Mouse (Mus musculus): Measurements from ENCODE around the gene Gpc6. TPM values are rescaled to one million over a fixed set of nuclear protein-coding genes. Genes with fewer than 3 reads are reported as not detected.

Gpc6 gene
- total RNA-seq, 2 experiments from 2014 or later: 1.7 to 4.1 TPM

DNA sequence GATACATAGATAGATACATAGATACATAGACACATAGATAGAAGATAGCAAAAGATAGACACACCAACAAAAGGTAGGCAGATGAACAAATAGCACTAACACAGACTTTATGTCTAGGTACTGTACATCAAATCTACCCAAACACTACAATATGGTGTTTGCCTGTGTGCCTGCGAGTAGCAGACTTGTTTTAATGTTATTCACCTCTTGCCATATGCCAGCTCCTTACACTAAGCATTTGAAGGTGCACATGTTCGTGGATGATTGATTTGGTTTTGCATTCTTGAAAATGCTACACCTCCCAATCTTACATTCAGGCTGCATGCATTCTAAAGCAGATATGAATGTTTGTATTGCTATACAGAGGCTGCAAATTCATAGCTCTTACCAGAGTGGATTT, 680.6 kb downstream of the Gpc6 start:
- intact Hi-C loops (cut with DNase I): no loop called here
- no peak for DNase-seq
- TF ChIP-seq CTCF (IDR thresholded peaks at IDR 0.05): no peak
- no peak overlapping the region for H3K4me3 ChIP-seq
- H3K27ac ChIP-seq: no peak overlapping the region

DNA sequence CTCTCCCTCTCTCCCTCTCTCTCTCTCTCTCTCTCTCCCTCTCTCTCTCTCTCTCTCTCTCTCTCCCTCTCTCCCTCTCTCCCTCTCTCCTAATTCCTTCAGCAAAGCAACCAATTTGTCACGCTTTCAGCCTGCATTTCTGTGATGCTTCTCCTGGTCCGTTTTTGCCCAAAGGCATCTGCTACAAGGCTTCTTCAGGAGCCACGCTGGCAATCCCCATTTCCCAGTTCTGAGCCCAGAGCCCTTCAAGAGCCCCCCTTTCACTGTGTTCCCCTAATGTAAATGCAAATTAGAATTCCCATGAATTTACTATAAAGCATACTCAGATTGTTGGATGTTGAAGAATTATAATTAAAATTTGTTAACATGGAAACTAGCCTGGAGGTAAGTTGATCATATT, 686.0 kb downstream of the Gpc6 start:
- no peak for DNase-seq
- intact Hi-C loops (cut with DNase I): no loop called here
- H3K27ac ChIP-seq: no peak overlapping the region
- H3K4me3 ChIP-seq: no peak overlapping the region
- TF ChIP-seq CTCF (IDR thresholded peaks at IDR 0.05): no peak

DNA sequence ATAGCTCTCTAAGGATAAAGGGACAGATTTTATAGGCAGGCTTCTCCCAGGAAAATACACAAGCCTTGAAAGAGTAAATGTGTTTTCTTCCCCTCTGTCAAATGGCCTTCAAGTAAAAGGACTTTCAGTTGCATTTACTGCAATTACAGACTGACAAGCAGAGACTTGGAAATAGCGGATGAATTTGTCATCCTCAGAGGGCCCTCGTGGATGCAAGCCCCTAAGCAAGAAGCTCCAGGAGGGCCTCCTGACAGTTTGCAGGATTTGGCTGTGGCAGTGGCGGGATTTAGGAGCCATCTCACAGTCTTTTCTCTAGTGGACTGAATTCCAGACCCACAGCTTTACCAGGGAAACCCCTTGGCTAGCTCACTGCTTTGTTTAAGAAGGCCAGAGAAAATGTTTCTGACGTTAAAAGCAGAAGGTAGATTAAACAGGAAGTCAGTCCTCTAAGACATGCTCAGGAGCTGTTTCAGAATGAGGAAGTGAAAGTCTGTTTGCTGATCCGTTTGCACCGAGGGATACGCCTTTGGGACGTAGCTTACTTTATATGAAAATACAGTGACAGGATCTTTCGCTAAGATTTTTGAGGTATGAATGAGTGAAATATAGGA, 700.1 kb downstream of the Gpc6 start:
- no peak overlapping the region for H3K4me3 ChIP-seq
- no peak for DNase-seq
- TF ChIP-seq CTCF (IDR thresholded peaks at IDR 0.05): no peak
- intact Hi-C loops (cut with DNase I): no loop called here
- H3K27ac ChIP-seq: no peak overlapping the region

DNA sequence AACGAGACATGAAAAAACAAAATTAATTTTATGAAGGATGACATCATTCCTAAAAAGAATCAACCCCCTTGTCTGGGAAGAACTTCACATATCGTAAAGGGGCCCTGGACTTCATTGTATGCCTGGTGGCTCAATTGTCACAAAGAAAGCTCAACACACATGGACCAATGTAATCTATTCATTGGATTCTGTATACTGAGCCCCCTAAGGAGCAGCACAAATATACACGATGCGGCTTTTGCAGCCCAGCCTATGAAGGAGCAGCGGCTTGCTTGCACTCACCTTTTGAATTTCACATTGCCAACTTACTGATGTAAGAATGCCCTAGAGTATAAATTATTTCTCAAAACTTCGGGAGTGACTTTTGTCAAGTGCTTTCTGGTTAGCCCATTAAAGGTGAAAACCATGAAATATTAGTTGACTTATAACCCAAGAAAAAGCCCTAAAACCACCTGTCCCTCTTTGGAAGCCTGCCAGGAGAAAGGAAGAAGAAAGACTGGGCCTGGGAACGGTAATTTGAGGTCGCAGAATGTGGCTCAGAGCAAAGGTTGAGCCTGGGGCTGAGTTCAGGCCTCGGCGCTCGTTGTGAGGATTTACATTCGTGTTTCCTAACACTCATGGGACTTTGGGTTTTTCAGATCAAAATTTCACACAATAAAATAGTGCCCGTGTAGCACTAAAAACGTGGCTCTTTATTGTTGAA, 709.3 kb downstream of the Gpc6 start:
- TF ChIP-seq CTCF (IDR thresholded peaks at IDR 0.05): no peak
- DNase-seq: no peak
- intact Hi-C loops (cut with DNase I): no loop called here
- Histone ChIP-seq H3K4me3 (no peak overlapping the region), H3K27ac (no peak overlapping the region)

DNA sequence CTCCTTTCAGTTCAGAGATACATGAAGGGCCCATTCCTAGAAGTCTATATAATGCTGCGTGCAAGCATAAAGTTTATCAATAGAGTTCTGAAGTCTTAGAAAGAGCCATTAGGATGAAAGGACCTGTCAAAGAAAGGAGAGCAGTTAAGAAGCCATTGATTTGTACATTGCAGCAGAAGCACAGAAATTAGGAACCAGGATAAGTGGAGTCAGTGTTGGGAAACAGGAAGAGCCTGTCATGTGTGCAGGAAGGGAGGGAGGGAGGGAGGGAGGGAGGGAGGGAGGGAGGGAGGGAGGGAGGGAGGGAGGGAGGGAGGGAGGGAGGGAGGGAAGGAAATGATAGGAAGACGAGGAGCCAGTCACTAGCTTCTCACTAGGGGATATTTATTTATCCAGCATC, 716.7 kb downstream of the Gpc6 start:
- intact Hi-C loops (cut with DNase I): no loop called here

DNA sequence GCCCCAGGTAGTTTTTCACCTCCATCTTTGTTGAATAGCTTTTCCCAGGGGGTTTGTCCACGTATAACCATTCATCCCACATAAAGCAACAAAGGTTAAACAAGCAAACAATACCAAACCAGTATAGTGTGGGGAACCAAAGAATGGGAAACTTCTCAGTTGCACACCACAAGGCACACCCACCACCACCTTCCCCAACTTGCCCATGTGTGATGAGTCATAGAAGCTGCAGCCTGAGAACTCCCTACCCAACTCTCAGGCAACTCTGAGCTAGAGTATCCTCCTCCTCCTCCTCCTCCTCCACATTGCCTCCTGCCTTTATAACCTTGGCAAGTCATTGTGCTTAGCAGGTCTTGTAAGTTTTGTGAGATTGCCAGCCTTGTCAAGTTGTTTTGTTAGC, 718.0 kb downstream of the Gpc6 start:
- Histone ChIP-seq H3K27ac (no peak overlapping the region), H3K4me3 (no peak overlapping the region)
- intact Hi-C loops (cut with DNase I): no loop called here
- no peak for TF ChIP-seq CTCF (IDR thresholded peaks at IDR 0.05)
- no peak for DNase-seq

More for the DNA sequence above, 716.7 kb downstream of the Gpc6 start:
- no peak overlapping the region for H3K4me3 ChIP-seq
- H3K27ac ChIP-seq: no peak overlapping the region
- TF ChIP-seq CTCF (IDR thresholded peaks at IDR 0.05): no peak
- no peak for DNase-seq

DNA sequence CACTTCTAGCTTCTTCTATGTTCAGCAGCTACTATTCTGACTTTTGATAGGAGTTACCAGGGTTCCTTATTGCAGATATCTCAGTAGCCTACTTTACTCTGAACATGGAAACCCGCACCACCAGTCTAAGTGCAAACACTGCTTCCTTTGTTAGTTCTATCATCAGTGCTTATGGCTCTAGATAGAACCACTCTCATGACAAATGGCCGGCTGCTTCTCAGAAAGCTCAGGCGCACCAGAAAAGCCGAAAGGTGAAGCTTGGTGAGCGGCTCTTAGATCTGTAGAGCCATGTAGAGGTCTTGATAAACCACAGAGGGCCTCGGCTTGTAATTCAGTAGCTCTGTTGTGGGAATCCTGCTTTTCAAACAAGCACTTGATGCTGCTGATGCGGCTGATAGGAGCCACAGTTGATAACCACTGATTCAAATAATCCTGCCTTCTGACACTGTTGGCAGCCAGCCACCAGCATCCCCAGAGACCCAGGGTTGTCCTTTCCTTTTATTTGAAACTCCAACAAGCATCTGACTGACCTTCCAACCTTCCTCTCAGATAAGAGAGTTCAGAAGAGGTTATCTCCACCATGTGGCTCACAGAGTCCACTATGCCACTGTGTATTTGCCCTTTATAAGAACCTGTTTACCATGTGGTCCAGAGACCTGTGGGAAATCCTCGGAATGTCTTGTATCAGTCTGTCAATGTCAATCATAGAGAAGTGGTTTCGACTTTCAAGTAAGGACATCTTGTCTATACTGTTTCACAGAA, 723.3 kb downstream of the Gpc6 start:
- DNase-seq: peak; percentile 39
- no peak for TF ChIP-seq CTCF (IDR thresholded peaks at IDR 0.05)
- H3K27ac ChIP-seq: no peak overlapping the region
- no peak overlapping the region for H3K4me3 ChIP-seq
- intact Hi-C loops (cut with DNase I): no loop called here

DNA sequence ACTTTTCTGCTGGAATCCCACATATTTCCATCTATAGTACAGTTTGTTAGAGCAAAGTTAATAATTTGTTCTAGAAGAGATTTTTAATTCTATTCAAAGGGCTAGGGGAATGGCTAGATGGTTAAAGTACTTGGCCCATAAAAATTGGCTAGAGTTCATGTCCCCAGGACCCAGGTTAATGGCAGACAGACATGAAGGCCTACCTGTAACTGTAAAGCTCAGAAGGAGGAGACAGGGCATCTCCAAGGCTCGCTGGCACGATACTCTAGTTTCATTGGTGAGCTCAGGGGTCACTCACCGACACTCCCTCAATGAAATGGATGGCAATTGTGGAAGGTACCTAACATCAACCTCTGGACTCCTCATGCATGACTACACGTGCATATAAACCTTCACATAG, 725.0 kb downstream of the Gpc6 start:
- TF ChIP-seq CTCF (IDR thresholded peaks at IDR 0.05): no peak
- no peak overlapping the region for H3K4me3 ChIP-seq
- intact Hi-C loops (cut with DNase I): no loop called here
- no peak for DNase-seq
- no peak overlapping the region for H3K27ac ChIP-seq

DNA sequence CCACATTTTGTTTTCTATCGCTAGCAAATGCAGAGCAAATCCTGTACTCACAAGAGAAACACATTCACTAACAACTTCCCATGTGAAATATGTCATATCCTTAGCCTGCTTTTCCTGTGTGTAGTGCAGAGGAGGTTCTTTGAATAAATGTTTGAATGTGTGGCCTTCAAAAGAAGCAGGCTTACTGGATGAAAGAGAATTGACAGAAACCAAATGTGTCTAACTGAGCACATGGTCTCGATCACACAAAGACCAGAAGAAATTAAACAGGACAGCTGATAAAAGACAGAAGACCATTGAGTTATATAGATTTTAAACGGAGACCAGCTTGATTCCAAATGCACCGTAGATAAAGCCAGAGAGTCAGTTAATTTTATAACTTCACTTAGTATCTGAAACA, 726.2 kb downstream of the Gpc6 start:
- intact Hi-C loops (cut with DNase I): no loop called here

DNA sequence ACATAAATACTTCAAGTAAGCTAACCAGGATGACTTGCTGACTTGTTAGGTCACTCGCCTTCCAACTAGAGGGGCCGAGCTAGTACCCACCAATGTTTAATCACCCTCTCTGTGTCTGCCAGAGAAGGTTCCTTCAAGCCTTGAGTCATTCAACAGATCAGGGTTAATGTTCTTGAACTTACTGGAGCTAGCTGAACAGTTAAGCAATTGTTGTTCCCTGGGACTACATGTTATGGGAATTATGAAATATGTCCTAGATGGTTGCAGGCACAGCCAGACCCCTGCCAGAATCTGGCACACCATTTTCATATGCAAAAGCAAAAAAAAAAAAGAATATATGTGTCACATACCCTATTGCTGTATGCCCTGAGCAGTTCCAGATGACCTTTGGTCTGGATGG, 726.8 kb downstream of the Gpc6 start:
- no peak for TF ChIP-seq CTCF (IDR thresholded peaks at IDR 0.05)
- intact Hi-C loops (cut with DNase I): no loop called here
- H3K4me3 ChIP-seq: no peak overlapping the region
- no peak for DNase-seq
- no peak overlapping the region for H3K27ac ChIP-seq

More for the DNA sequence above, 726.2 kb downstream of the Gpc6 start:
- Histone ChIP-seq H3K27ac (no peak overlapping the region), H3K4me3 (no peak overlapping the region)
- no peak for DNase-seq
- TF ChIP-seq CTCF (IDR thresholded peaks at IDR 0.05): no peak

DNA sequence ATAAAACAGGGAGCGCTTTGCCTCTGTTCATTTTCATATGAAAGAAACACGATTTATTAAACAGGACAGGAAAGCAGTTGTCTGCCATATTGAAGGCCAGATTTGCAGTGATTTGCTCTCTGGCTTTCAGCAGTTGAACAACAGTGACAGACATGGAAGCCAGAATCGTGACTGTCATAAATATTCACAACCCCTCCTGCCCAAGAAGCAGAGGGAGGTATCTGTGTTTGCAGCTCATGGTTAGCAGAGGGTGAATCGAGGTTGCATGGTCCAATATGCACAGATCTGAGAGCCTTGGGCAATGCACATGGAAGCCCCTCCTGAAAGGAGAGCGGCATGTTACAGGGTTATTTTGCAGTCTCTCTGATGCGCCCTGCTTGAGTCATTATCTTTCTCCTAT, 730.3 kb downstream of the Gpc6 start:
- no peak for DNase-seq
- intact Hi-C loops (cut with DNase I): no loop called here
- no peak for TF ChIP-seq CTCF (IDR thresholded peaks at IDR 0.05)
- H3K27ac ChIP-seq: no peak overlapping the region
- H3K4me3 ChIP-seq: no peak overlapping the region

DNA sequence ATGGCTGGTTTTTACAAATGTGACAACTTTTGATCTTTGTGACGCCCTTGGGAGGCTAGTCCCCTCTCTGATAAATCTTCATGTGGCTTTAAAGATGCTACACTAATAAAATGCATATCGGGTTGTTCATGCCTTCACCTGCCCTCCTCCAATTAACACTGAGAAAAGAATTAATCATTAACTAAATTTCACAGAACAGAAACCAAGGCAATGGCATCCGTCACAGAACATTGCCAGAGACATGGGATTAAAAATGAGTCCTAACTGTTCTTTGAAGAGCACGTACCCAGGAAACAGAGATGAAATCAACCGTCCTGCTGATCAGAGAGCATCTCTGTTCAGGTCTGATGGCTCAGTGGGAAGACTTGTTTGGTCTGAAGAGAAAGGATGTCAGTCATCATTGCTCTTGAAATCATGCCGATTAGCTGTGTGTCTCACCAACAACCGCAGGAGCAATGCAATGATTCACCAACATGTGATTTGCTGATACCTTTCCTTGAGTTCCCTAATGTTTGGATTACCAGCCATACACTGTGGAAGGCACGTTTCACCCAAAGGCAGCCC, 734.2 kb downstream of the Gpc6 start:
- no peak for TF ChIP-seq CTCF (IDR thresholded peaks at IDR 0.05)
- H3K4me3 ChIP-seq: no peak overlapping the region
- intact Hi-C loops (cut with DNase I): no loop called here
- H3K27ac ChIP-seq: no peak overlapping the region
- DNase-seq: no peak

DNA sequence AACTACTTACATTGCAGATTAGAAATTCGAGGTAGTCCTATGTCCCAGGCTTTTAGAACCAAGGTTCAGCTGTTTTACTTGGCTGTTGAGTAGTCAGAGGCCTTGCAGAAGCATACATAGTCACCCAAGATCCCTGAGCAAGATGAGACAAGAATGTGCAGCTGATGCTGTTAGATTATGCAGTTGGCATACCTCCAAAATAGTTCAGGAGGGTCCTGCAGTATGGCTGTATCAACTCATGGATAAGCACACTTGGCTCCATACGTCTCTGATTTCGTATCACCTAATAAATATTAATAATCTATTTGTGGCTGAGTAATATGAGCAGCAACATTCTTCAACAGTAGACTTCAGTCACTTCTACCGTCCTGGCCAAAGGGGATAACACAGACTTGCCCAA, 737.1 kb downstream of the Gpc6 start:
- DNase-seq: no peak
- no peak overlapping the region for H3K4me3 ChIP-seq
- no peak for TF ChIP-seq CTCF (IDR thresholded peaks at IDR 0.05)
- H3K27ac ChIP-seq: no peak overlapping the region
- intact Hi-C loops (cut with DNase I): no loop called here
